Mouse (Mus musculus): ENCODE measurements around the gene Cby1.

DNA sequence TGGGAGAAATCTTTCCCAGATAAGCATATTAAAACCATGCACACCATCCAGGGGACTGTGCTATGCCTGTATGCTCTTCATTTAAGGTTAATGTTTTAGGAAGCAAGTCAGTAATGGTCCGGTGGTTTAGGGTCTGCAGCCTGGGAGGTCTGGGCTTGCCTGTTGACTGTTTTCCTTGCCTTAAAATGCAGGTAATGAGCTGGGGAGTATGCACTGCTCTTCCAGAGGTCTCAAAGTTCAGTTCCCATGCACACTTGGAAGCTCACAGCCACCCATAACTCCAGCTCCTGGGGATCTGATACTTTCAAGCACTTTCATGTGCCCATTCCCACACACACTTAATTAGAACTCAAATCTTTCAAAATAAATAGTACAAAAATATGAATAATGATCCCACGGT is 37.5 kb downstream of the Cby1 start:
- TF ChIP-seq CTCF (IDR thresholded peaks at IDR 0.05; ENCODE audit: low read depth, low read length), result no peak
- TF ChIP-seq POLR2A (IDR thresholded peaks at IDR 0.05; ENCODE audit: borderline replicate concordance, low read depth, low read length), result no peak

Data from bone marrow macrophage, adult 2 months (primary cell).